In the genomic region with DNA sequence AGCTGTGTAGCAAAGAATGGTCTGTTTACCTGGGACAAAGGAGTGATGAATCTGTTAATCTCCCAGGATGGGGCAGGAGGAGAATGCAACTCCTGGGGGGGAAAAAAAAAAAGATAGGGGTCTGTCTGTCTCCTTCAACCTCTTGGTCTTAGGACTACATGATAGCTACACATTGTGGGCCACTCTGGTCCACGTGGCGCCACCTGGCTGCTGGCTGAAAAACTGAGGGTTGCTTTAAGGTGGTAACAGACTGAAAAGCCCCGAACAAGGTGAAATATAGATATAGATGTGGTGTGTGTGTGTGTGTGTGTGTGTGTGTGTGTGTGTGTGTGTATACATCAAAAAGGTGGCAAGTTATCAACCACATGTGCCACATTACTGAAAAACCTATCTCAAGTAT, we compare ENCODE assay signal across 8 mouse cellular contexts.
A peak's percentile ranks its signal among the peaks of the same experiment; 100 is the strongest.
DNase-seq lines count a peak whose midpoint lies in the region; TF ChIP-seq lines count a peak whose summit lies in the region.

No protein-coding gene starts in this region.

- H3K36me3 ChIP-seq in thymus, adult 2 months (ENCODE audit: control insufficient read depth, insufficient read depth, low read length): no peaks in the 10 kb centered on the region

- peak; percentile 28 to 33 for DNase-seq in heart, postnatal 36 days
- no peak for DNase-seq in heart, postnatal 25 days (ENCODE audit: low spot score)
- peak; percentile 18 for DNase-seq in thymus, adult 2 months
- no peak for DNase-seq in thymus, postnatal 10 days (ENCODE audit: low spot score in 2 of 2)
- DNase-seq in adrenal gland, postnatal 36 days: peak; percentile 54 to 67
- DNase-seq in retina, postnatal 1 day: peak; percentile 38
- DNase-seq in left cerebral cortex, adult 8-10 months (ENCODE audit: low spot score in 2 of 2): no peak
- no peak for DNase-seq in ovary, adult 18-20 months (ENCODE audit: low spot score)

- H3K4me1 ChIP-seq in thymus, adult 2 months (replicated peaks; ENCODE audit: control insufficient read depth, insufficient read depth, low read length): no peaks in the 10 kb centered on the region

- WGBS in thymus, adult 2 months: 24% methylated on average over 3 of the region's 3 CpGs

- TF ChIP-seq POLR2A in thymus, adult 2 months (IDR thresholded peaks at IDR 0.05; ENCODE audit: control insufficient read depth, extremely low read depth, insufficient read depth, low read length, poor library complexity): no peak

- intact Hi-C loops in heart, postnatal 36 days (cut with DNase I): loop anchor here (10.0 kb wide), 1 partner anchor 805 kb away; no protein-coding TSS in a partner anchor
- intact Hi-C loops in heart, postnatal 25 days (cut with DNase I): loop anchor here (2.0 kb wide), 1 partner anchor 381 kb away; no protein-coding TSS in a partner anchor

- no peak overlapping the region for H3K27ac ChIP-seq in thymus, adult 2 months (ENCODE audit: control insufficient read depth, insufficient read depth, low read length)

- no peaks in the 10 kb centered on the region for H3K27me3 ChIP-seq in thymus, adult 2 months (ENCODE audit: control insufficient read depth, insufficient read depth, low read length)

- H3K4me3 ChIP-seq in thymus, adult 2 months (ENCODE audit: control insufficient read depth, insufficient read depth, low read length): no peak overlapping the region

- TF ChIP-seq CTCF in thymus, adult 2 months (IDR thresholded peaks at IDR 0.05; ENCODE audit: borderline replicate concordance, control insufficient read depth, extremely low read depth, insufficient read depth, low read length, poor library complexity): no peak

Comparison
In these comparisons a context has a peak if more than half of its experiments do, and no peak if none do; other contexts are left out.
1. DNase-seq: peak in heart, postnatal 36 days (2 of 2), thymus, adult 2 months (single experiment), adrenal gland, postnatal 36 days (2 of 2) and retina, postnatal 1 day (single experiment); none in heart, postnatal 25 days (single experiment), thymus, postnatal 10 days (0 of 2), left cerebral cortex, adult 8-10 months (0 of 2) and ovary, adult 18-20 months (single experiment).